Mouse (Mus musculus) CH12F3 (cell line): ENCODE measurements around the gene Cd300lg.

Experiments used
- in situ Hi-C: fragments of 300-500 bp; cut with MboI; formaldehyde crosslinking; loops from 2 replicates; pipeline ENCODE4 v1.14.3; 2020; ENCODE audit warnings: low sequenced_read_pairs

Gene Cd300lg

GRCm38 (mm10) chr11:102025354-102025753 is 16.0 kb upstream of the Cd300lg start:
- in situ Hi-C loops = no loop called here

GRCm38 (mm10) chr11:102025991-102026660 is 15.2 kb upstream of the Cd300lg start:
- in situ Hi-C loops = no loop called here

GRCm38 (mm10) chr11:102026694-102027360 is 14.5 kb upstream of the Cd300lg start:
- in situ Hi-C loops = no loop called here

GRCm38 (mm10) chr11:102027361-102028017 is 13.8 kb upstream of the Cd300lg start:
- in situ Hi-C loops = no loop called here

- in situ Hi-C loops = no loop called here
Measured at GRCm38 (mm10) chr11:102028087-102028816, 13.1 kb upstream of the Cd300lg start, which contains the start of gene Mpp3. Gene Mpp3, minus strand, starts transcription at chr11:102028461.

GRCm38 (mm10) chr11:102029304-102029703 is 12.0 kb upstream of the Cd300lg start:
- in situ Hi-C loops = no loop called here

- in situ Hi-C loops = no loop called here
Measured at GRCm38 (mm10) chr11:102029966-102030365, 11.3 kb upstream of the Cd300lg start.

- in situ Hi-C loops = no loop called here
Measured at GRCm38 (mm10) chr11:102031149-102031548, 10.2 kb upstream of the Cd300lg start.

GRCm38 (mm10) chr11:102033055-102033591 is 8.2 kb upstream of the Cd300lg start:
- in situ Hi-C loops = no loop called here

- in situ Hi-C loops = no loop called here
Measured at GRCm38 (mm10) chr11:102034887-102035286, 6.4 kb upstream of the Cd300lg start.

- in situ Hi-C loops = no loop called here
Measured at GRCm38 (mm10) chr11:102035456-102035960, 5.8 kb upstream of the Cd300lg start.

- in situ Hi-C loops = no loop called here
Measured at GRCm38 (mm10) chr11:102036336-102036735, 5.0 kb upstream of the Cd300lg start.

GRCm38 (mm10) chr11:102037789-102038188 is 3.5 kb upstream of the Cd300lg start:
- in situ Hi-C loops = no loop called here

- in situ Hi-C loops = no loop called here
Measured at GRCm38 (mm10) chr11:102039487-102040137, 1.7 kb upstream of the Cd300lg start.

- in situ Hi-C loops = no loop called here
Measured at GRCm38 (mm10) chr11:102040138-102040524, 1.2 kb upstream of the Cd300lg start.

- in situ Hi-C loops = no loop called here
Measured at GRCm38 (mm10) chr11:102040646-102041045, 663 bp upstream of the Cd300lg start.

- in situ Hi-C loops = no loop called here
Measured at GRCm38 (mm10) chr11:102042971-102043370, 1.7 kb downstream of the Cd300lg start.

- in situ Hi-C loops = no loop called here
Measured at GRCm38 (mm10) chr11:102043381-102043780, 2.1 kb downstream of the Cd300lg start.

- in situ Hi-C loops = no loop called here
Measured at GRCm38 (mm10) chr11:102044691-102045212, 3.4 kb downstream of the Cd300lg start.

GRCm38 (mm10) chr11:102046607-102047006 is 5.3 kb downstream of the Cd300lg start:
- in situ Hi-C loops = no loop called here
